Mouse (Mus musculus): ENCODE measurements around the gene Zbtb7a.
A peak's percentile ranks its signal among the peaks of the same experiment; 100 is the strongest.

DNA sequence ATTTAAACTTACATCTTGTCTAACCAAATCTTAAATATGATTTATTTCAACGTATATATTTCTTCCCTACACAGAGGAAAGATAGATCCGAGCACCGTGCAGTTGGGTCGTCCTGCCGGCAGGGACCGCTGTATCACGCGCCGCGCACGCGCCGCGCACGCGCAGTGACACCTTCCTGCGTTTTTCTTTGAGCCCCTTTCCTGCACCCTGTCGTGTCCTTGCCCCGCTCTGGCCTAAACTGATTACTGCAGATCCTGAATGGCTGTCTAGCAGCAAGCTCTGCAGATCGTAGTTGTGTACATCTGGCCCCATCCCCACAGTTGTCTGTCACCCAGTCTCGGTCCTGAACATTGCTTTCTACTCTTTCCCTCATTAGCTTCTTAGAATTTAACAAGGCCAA, 38.1 kb downstream of the Zbtb7a start:
- TF ChIP-seq CTCF (IDR thresholded peaks at IDR 0.05; ENCODE audit: low read depth) (peak; percentile 94), EP300 (optimal IDR thresholded peaks at IDR 0.05) (no peak)
